Mouse (Mus musculus): ENCODE measurements at regions not wholly inside any gene's neighbourhood (a gene's known extent, or its start where the extent isn't known, plus 50 kb on each side); places are given as distances from the start of the nearest gene placed in this dataset.

DNA sequence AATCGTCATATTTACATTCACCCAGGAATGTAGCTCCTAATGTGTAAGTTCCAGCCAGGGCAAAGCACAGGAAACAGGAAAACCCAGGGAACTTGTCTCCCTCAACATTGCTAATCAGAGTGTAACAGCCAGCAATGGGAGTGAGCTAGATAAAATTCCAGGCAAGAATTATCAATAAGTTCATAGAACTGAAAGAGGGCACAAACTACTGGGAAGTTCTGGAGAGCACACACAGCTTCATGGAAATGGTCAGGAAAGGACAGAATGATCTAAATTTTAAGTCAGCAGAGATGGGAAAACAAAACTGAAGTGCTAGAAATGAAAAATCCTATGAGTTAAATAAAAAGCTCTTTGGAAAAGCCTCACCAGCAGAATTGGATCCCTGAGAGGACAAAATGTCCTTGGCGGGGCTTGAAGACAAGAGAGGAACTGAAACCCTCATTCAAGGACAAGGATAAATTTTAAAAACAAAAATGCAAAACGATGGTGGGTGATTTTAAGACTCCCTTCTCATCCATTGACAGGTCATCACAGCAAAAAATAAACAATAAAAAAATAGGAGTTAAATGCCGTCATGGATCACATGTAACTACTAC, 80.9 kb upstream of the Sec61g start:
- no peak for TF ChIP-seq POLR2A (IDR thresholded peaks at IDR 0.05; ENCODE audit: low read depth, low read length)
- no peak for TF ChIP-seq CTCF (IDR thresholded peaks at IDR 0.05; ENCODE audit: borderline replicate concordance, insufficient read depth, low read length)

All from embryonic fibroblast, embryonic 13.5 days (primary cell).